Mouse (Mus musculus) colon, adult 2 months (tissue): Measurements from ENCODE around the gene Gm6121. TPM values are rescaled to one million over a fixed set of nuclear protein-coding genes. Genes with fewer than 3 reads are reported as not detected.

Source experiments
- polyA plus RNA-seq: library from polyadenylated mRNA; depleted of rRNA; stranded (reverse); fragments of >200 nt; gene quantifications from 2 replicates; pipeline ENCODE4 v1.2.3, GENCODE M21; 2012; rRNA removed

The Gm6121 gene
- not detected in 2 replicates for polyA plus RNA-seq

DNA sequence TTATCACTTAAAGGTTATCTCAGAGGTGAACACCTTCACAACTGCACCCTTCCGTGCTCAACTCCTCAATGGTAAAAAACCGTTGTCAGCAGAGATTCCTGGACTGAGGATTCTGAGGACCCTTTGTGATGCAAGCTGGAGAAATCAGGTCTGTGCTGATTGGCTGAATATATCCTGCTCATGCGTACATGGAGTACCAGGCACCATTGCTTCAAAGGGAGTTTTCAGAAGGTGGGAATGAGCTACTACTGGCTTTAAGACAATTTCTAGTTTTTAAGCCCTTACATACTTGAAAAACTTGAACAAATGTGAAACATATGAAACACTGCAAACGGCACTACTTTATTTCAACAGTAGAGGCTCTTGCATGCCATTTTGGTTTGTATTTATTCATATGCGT lies at the start of gene Gm6121:
Gene Gm6121 (minus strand): TSS at position 101 of the 400 bp plus-strand sequence.

Other genes with a start within 250 kb of the Gm6121 start
- not detected in 2 replicates for gene Gm14525, start 233.1 kb downstream of the Gm6121 start, polyA plus RNA-seq